Mouse (Mus musculus): ENCODE measurements around the gene Vmn2r61.

The Vmn2r61 gene

DNA sequence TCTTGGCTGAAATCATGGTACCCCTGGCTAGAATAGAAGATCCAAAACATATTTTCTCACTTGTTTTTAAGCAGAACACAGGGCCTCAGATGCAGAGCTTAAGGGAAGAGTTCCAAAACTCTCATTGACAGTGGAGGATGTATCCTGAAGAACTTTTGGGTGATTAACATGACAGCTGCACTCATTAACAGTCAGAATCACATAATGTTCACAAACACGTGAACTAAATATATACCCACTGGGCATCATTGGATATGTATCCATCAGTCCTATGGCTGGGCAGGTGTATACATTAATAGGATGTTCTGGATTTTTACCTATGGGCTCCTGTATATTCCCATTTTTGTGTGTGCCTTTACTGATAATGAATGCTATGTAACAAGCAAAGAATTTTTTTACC, at the start of gene Vmn2r61:
Gene Vmn2r61 (plus strand): TSS at position 301 of the 400 bp plus-strand sequence.
- no peak for DNase-seq (ENCODE audit: inconsistent age in 2 of 2, low spot score in 1 of 2)
